Mouse (Mus musculus): Measurements from ENCODE around the gene Olfr1047. TPM values are rescaled to one million over a fixed set of nuclear protein-coding genes. Genes with fewer than 3 reads are reported as not detected.

Gene Olfr1047
- polyA plus RNA-seq (2015; fragmentation: Illumina TruSeq; extraction: RNeasy Lipid Tissue Mini Kit (QIAGEN cat#74804); ENCODE audit: insufficient read depth, low read depth, low replicate concordance) = not detected

DNA sequence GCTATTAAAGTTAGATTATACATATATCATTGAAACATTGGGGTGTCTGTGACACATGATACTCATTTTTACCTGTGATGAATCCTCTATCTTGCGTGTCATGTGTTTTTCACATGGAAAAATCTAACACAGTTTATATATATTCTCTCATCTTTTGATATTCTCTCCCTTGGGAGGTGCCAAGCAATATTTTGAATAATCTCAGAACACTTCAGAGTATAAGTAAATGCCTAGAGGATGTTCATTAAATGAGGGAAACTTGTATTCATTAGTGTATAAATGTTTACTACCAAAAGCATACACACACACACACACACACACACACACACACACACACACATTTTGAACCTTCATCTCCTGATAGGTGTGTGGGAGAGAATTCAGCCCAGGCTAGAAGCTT lies at the start of gene Olfr1047:
Olfr1047 (minus strand) TSS at position 101 of the 400 bp plus-strand sequence.

DNA sequence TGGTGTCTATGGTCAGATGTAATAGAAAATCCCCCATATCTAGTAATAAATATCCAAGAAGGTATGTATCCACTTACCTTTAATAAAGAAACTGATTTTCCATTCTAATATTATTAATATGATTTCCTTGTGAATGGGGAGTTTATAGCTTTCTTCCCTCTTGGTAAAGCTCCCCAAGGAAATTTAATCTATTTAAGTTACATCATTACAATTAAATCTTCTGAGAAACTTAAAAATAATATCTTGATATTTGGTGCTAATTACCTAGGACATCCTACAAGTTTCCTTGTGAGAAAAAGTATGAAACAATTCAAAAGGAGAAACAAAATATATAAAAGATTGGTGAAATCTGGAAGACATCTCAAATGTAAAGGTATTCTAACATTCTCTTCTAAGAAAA lies 47.8 kb upstream of the Olfr1047 start, which contains the start of gene Olfr1051:
Olfr1051 (minus strand) TSS at position 101 of the 400 bp plus-strand sequence.

DNA sequence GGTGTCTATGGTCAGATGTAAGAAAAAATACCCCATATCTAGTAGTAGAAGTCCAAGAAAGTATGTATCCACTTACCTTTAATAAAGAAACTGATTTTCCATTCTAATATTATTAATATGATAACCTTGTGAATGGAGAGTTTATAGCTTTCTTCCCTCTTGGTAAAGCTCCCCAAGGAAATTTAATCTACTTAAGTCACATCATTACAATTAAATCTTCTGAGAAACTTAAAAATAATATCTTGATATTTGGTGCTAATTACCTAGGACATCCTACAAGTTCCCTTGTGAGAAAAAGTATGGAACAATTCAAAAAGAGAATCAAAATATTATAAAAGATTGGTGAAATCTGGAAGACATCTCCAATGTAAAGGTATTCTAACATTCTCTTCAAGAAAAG lies 27.0 kb upstream of the Olfr1047 start, which contains the start of gene Olfr1049:
Olfr1049 (minus strand) TSS at position 101 of the 400 bp plus-strand sequence.

DNA sequence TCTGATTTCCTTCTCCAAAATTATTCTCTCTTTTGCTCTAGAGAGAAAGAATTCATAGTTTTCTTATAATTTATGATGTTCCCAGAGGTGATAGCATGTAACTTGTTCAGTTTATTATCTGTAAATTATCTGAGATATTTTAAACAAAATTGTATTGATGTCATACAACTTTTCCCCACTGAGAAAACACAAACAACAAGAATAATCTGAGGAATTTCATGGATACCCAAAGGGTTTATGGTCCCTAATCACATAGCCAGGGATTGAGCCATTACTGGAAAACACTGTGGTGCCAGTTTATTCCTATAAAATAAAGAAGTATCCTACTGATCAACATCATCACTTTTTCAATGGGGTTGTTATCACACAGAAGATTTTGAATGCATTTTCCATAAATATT lies 9.0 kb upstream of the Olfr1047 start, which contains the start of gene Olfr1048:
Olfr1048 (minus strand) TSS at position 101 of the 400 bp plus-strand sequence.

DNA sequence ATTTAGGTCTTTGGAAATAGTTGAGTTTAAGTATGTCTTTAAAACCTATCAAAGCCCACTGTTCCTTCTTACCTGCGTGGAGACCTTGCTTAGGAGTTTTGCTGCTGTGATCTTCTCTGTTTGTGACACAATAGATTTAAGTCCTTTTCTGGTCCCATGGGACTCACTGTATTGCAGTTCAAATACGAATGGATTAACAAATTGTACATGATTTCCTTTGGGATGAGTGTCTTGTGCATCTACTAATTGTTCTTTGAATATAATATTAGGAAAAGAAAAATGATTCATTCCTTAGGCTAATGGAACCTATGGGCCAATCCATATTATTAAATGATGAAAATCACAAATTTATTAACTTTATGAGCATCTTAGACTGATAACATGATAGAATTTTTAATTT lies 12.0 kb downstream of the Olfr1047 start, which contains the start of gene Olfr1046:
Olfr1046 (minus strand) TSS at position 101 of the 400 bp plus-strand sequence.

DNA sequence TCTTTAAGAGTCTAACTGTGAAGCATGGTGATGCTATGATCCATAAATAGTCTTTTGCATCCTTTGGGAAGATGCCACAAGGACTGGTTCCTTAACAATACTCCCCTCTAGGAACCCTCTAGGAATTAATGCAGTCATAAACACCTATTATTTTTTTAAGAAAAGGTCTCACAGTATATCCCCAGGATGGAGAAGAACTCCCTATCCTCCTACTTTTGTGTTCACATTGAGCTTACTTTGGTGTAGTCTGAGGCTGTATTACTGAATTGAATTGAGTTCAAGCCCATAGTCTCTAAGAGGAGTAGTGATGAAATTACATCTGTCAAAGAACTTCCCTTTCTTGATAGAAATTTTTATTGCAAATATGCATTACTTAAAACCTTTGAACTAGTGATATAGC lies 28.3 kb downstream of the Olfr1047 start, which contains the start of gene Olfr1045:
Olfr1045 (minus strand) TSS at position 101 of the 400 bp plus-strand sequence.

DNA sequence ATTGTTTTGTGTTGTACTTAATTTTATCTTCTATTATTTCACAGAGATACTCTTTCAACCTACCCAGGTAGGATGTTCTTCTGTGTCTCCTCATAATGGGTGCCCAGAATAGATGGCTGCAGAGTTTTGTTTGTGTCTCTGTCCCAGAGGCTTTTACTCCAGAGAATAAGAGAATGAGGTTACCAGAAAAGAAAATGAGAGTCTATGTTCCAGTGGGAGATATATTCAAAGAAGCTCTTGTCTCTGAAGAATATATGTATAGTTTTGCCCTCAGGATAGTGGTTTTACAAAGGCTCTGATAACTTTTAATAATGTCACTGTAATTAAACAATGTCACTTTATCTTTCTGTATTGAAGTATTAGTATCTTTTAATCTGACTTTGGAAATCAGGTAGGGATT lies 45.6 kb downstream of the Olfr1047 start, which contains the start of gene Olfr52:
Olfr52 (minus strand) TSS at position 101 of the 400 bp plus-strand sequence.

DNA sequence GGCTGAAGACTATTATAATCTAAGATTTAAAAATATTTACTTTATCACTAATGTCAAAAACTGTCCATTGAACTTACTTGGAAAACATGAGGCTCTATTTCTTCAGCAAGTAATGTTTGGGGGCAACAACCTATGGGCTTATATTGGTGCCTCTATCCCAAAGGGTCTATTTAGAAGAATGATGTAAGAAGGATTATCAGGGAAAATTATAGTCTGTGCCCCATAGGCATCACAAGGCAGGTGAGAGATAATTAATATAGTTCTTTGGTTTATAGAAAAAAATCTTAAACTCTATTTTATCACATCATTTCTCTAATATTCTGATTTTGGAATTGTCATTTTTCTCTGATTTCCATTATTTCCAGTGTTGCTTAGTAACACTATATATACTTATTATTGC lies 53.5 kb downstream of the Olfr1047 start, which contains the start of gene Olfr1044:
Olfr1044 (minus strand) TSS at position 101 of the 400 bp plus-strand sequence.

Other genes starting within 250 kb of the Olfr1047 start
- gene Olfr1031, start 241.1 kb downstream of the Olfr1047 start, polyA plus RNA-seq (2015; fragmentation: Illumina TruSeq; extraction: RNeasy Lipid Tissue Mini Kit (QIAGEN cat#74804); ENCODE audit: insufficient read depth, low read depth, low replicate concordance) = not detected
- not detected for gene Olfr1032, start 225.9 kb downstream of the Olfr1047 start, polyA plus RNA-seq (2015; fragmentation: Illumina TruSeq; extraction: RNeasy Lipid Tissue Mini Kit (QIAGEN cat#74804); ENCODE audit: insufficient read depth, low read depth, low replicate concordance)
- gene Olfr1033, start 210.8 kb downstream of the Olfr1047 start, polyA plus RNA-seq (2015; fragmentation: Illumina TruSeq; extraction: RNeasy Lipid Tissue Mini Kit (QIAGEN cat#74804); ENCODE audit: insufficient read depth, low read depth, low replicate concordance) = 0.72 TPM
- 0.17 TPM for gene Olfr1034, start 185.5 kb downstream of the Olfr1047 start, polyA plus RNA-seq (2015; fragmentation: Illumina TruSeq; extraction: RNeasy Lipid Tissue Mini Kit (QIAGEN cat#74804); ENCODE audit: insufficient read depth, low read depth, low replicate concordance)
- not detected for gene Olfr1036, start 157.4 kb downstream of the Olfr1047 start, polyA plus RNA-seq (2015; fragmentation: Illumina TruSeq; extraction: RNeasy Lipid Tissue Mini Kit (QIAGEN cat#74804); ENCODE audit: insufficient read depth, low read depth, low replicate concordance)
- gene Olfr1037, start 144.0 kb downstream of the Olfr1047 start, polyA plus RNA-seq (2015; fragmentation: Illumina TruSeq; extraction: RNeasy Lipid Tissue Mini Kit (QIAGEN cat#74804); ENCODE audit: insufficient read depth, low read depth, low replicate concordance) = not detected
- not detected for gene Olfr1039, start 95.5 kb downstream of the Olfr1047 start, polyA plus RNA-seq (2015; fragmentation: Illumina TruSeq; extraction: RNeasy Lipid Tissue Mini Kit (QIAGEN cat#74804); ENCODE audit: insufficient read depth, low read depth, low replicate concordance)
- gene Olfr1040, start 84.7 kb downstream of the Olfr1047 start, polyA plus RNA-seq (2015; fragmentation: Illumina TruSeq; extraction: RNeasy Lipid Tissue Mini Kit (QIAGEN cat#74804); ENCODE audit: insufficient read depth, low read depth, low replicate concordance) = not detected
- gene Olfr1042, start 69.6 kb downstream of the Olfr1047 start, polyA plus RNA-seq (2015; fragmentation: Illumina TruSeq; extraction: RNeasy Lipid Tissue Mini Kit (QIAGEN cat#74804); ENCODE audit: insufficient read depth, low read depth, low replicate concordance) = not detected
- not detected for gene Olfr1043, start 63.9 kb downstream of the Olfr1047 start, polyA plus RNA-seq (2015; fragmentation: Illumina TruSeq; extraction: RNeasy Lipid Tissue Mini Kit (QIAGEN cat#74804); ENCODE audit: insufficient read depth, low read depth, low replicate concordance)
- gene Olfr1044, start 53.6 kb downstream of the Olfr1047 start, polyA plus RNA-seq (2015; fragmentation: Illumina TruSeq; extraction: RNeasy Lipid Tissue Mini Kit (QIAGEN cat#74804); ENCODE audit: insufficient read depth, low read depth, low replicate concordance) = not detected
- gene Olfr52, start 45.7 kb downstream of the Olfr1047 start, polyA plus RNA-seq (2015; fragmentation: Illumina TruSeq; extraction: RNeasy Lipid Tissue Mini Kit (QIAGEN cat#74804); ENCODE audit: insufficient read depth, low read depth, low replicate concordance) = not detected
- gene Olfr1045, start 28.4 kb downstream of the Olfr1047 start, polyA plus RNA-seq (2015; fragmentation: Illumina TruSeq; extraction: RNeasy Lipid Tissue Mini Kit (QIAGEN cat#74804); ENCODE audit: insufficient read depth, low read depth, low replicate concordance) = not detected
- gene Olfr1046, start 12.1 kb downstream of the Olfr1047 start, polyA plus RNA-seq (2015; fragmentation: Illumina TruSeq; extraction: RNeasy Lipid Tissue Mini Kit (QIAGEN cat#74804); ENCODE audit: insufficient read depth, low read depth, low replicate concordance) = not detected
- not detected for gene Olfr1048, start 8.9 kb upstream of the Olfr1047 start, polyA plus RNA-seq (2015; fragmentation: Illumina TruSeq; extraction: RNeasy Lipid Tissue Mini Kit (QIAGEN cat#74804); ENCODE audit: insufficient read depth, low read depth, low replicate concordance)
- gene Olfr1049, start 26.9 kb upstream of the Olfr1047 start, polyA plus RNA-seq (2015; fragmentation: Illumina TruSeq; extraction: RNeasy Lipid Tissue Mini Kit (QIAGEN cat#74804); ENCODE audit: insufficient read depth, low read depth, low replicate concordance) = not detected
- gene Olfr1051, start 47.7 kb upstream of the Olfr1047 start, polyA plus RNA-seq (2015; fragmentation: Illumina TruSeq; extraction: RNeasy Lipid Tissue Mini Kit (QIAGEN cat#74804); ENCODE audit: insufficient read depth, low read depth, low replicate concordance) = not detected
- not detected for gene Olfr1052, start 61.1 kb upstream of the Olfr1047 start, polyA plus RNA-seq (2015; fragmentation: Illumina TruSeq; extraction: RNeasy Lipid Tissue Mini Kit (QIAGEN cat#74804); ENCODE audit: insufficient read depth, low read depth, low replicate concordance)
- gene Olfr1053, start 83.9 kb upstream of the Olfr1047 start, polyA plus RNA-seq (2015; fragmentation: Illumina TruSeq; extraction: RNeasy Lipid Tissue Mini Kit (QIAGEN cat#74804); ENCODE audit: insufficient read depth, low read depth, low replicate concordance) = not detected
- not detected for gene Olfr1054, start 104.0 kb upstream of the Olfr1047 start, polyA plus RNA-seq (2015; fragmentation: Illumina TruSeq; extraction: RNeasy Lipid Tissue Mini Kit (QIAGEN cat#74804); ENCODE audit: insufficient read depth, low read depth, low replicate concordance)
- not detected for gene Olfr1055, start 118.9 kb upstream of the Olfr1047 start, polyA plus RNA-seq (2015; fragmentation: Illumina TruSeq; extraction: RNeasy Lipid Tissue Mini Kit (QIAGEN cat#74804); ENCODE audit: insufficient read depth, low read depth, low replicate concordance)
- gene Olfr1056, start 131.1 kb upstream of the Olfr1047 start, polyA plus RNA-seq (2015; fragmentation: Illumina TruSeq; extraction: RNeasy Lipid Tissue Mini Kit (QIAGEN cat#74804); ENCODE audit: insufficient read depth, low read depth, low replicate concordance) = not detected
- gene Olfr1057, start 147.0 kb upstream of the Olfr1047 start, polyA plus RNA-seq (2015; fragmentation: Illumina TruSeq; extraction: RNeasy Lipid Tissue Mini Kit (QIAGEN cat#74804); ENCODE audit: insufficient read depth, low read depth, low replicate concordance) = not detected
- gene Olfr1058, start 157.2 kb upstream of the Olfr1047 start, polyA plus RNA-seq (2015; fragmentation: Illumina TruSeq; extraction: RNeasy Lipid Tissue Mini Kit (QIAGEN cat#74804); ENCODE audit: insufficient read depth, low read depth, low replicate concordance) = not detected
- gene Olfr1061, start 182.6 kb upstream of the Olfr1047 start, polyA plus RNA-seq (2015; fragmentation: Illumina TruSeq; extraction: RNeasy Lipid Tissue Mini Kit (QIAGEN cat#74804); ENCODE audit: insufficient read depth, low read depth, low replicate concordance) = not detected
- not detected for gene Olfr1062, start 195.3 kb upstream of the Olfr1047 start, polyA plus RNA-seq (2015; fragmentation: Illumina TruSeq; extraction: RNeasy Lipid Tissue Mini Kit (QIAGEN cat#74804); ENCODE audit: insufficient read depth, low read depth, low replicate concordance)
- not detected for gene Olfr1065, start 219.2 kb upstream of the Olfr1047 start, polyA plus RNA-seq (2015; fragmentation: Illumina TruSeq; extraction: RNeasy Lipid Tissue Mini Kit (QIAGEN cat#74804); ENCODE audit: insufficient read depth, low read depth, low replicate concordance)
- gene Olfr1066, start 224.9 kb upstream of the Olfr1047 start, polyA plus RNA-seq (2015; fragmentation: Illumina TruSeq; extraction: RNeasy Lipid Tissue Mini Kit (QIAGEN cat#74804); ENCODE audit: insufficient read depth, low read depth, low replicate concordance) = not detected